Mouse (Mus musculus): ENCODE measurements around the gene Vmac. TPM values are rescaled to one million over a fixed set of nuclear protein-coding genes. Genes with fewer than 3 reads are reported as not detected.

Vmac gene
- 10 to 100 TPM in 1 of 2 experiments, 1 to 10 TPM in 1; 9.7 to 12.5 TPM for total RNA-seq (2021)
- long read RNA-seq, partial matches to known transcripts: 0 of 10 reads
- long read RNA-seq, other reads (novel, unspliced or antisense): 3 of 10 reads

- peak; percentile 93 to 94 for DNase-seq (ENCODE audit: low spot score in 2 of 2)
Observed at GRCm38 (mm10) chr17:56717363-56718058, at the start of gene Vmac, which contains the start of gene Ndufa11. TSS of gene Vmac (minus strand) at chr17:56718022. TSS of gene Ndufa11 (plus strand) at chr17:56717767.

GRCm38 (mm10) chr17:56766631-56767405 is 49.0 kb upstream of the Vmac start:
- no peak for DNase-seq (ENCODE audit: low spot score in 2 of 2)

- DNase-seq (ENCODE audit: low spot score in 2 of 2): no peak
Observed at GRCm38 (mm10) chr17:56765431-56765830, 47.6 kb upstream of the Vmac start.

GRCm38 (mm10) chr17:56764474-56765354 is 46.9 kb upstream of the Vmac start, which contains the start of gene Dus3l:
TSS of gene Dus3l (plus strand) at chr17:56764757.
- peak; percentile 90 for DNase-seq (ENCODE audit: low spot score in 2 of 2)

GRCm38 (mm10) chr17:56763741-56764250 is 46.0 kb upstream of the Vmac start:
- DNase-seq (ENCODE audit: low spot score in 2 of 2): no peak

GRCm38 (mm10) chr17:56762769-56763731 is 45.2 kb upstream of the Vmac start:
- peak; percentile 63 to 71 for DNase-seq (ENCODE audit: low spot score in 2 of 2)

GRCm38 (mm10) chr17:56761991-56762410 is 44.2 kb upstream of the Vmac start:
- DNase-seq (ENCODE audit: low spot score in 2 of 2): peak; percentile 81 to 91

GRCm38 (mm10) chr17:56761077-56761476 is 43.3 kb upstream of the Vmac start:
- DNase-seq (ENCODE audit: low spot score in 2 of 2): no peak

- DNase-seq (ENCODE audit: low spot score in 2 of 2): no peak
Observed at GRCm38 (mm10) chr17:56759261-56759660, 41.4 kb upstream of the Vmac start.

GRCm38 (mm10) chr17:56758132-56758531 is 40.3 kb upstream of the Vmac start:
- DNase-seq (ENCODE audit: low spot score in 2 of 2): peak; percentile 71 to 73

GRCm38 (mm10) chr17:56757416-56758123 is 39.7 kb upstream of the Vmac start, which contains the start of gene Nrtn:
TSS of gene Nrtn (minus strand) at chr17:56757530.
- peak; percentile 60 to 71 for DNase-seq (ENCODE audit: low spot score in 2 of 2)

- DNase-seq (ENCODE audit: low spot score in 2 of 2): no peak
Observed at GRCm38 (mm10) chr17:56756703-56757399, 39.0 kb upstream of the Vmac start.

- DNase-seq (ENCODE audit: low spot score in 2 of 2): no peak
Observed at GRCm38 (mm10) chr17:56754271-56755185, 36.7 kb upstream of the Vmac start.

- DNase-seq (ENCODE audit: low spot score in 2 of 2): no peak
Observed at GRCm38 (mm10) chr17:56753452-56753851, 35.6 kb upstream of the Vmac start.

- DNase-seq (ENCODE audit: low spot score in 2 of 2): peak in 1 of 2 experiments; percentile 44
Observed at GRCm38 (mm10) chr17:56751404-56752072, 33.7 kb upstream of the Vmac start.

GRCm38 (mm10) chr17:56744173-56744572 is 26.4 kb upstream of the Vmac start:
- no peak for DNase-seq (ENCODE audit: low spot score in 2 of 2)

- no peak for DNase-seq (ENCODE audit: low spot score in 2 of 2)
Observed at GRCm38 (mm10) chr17:56740788-56741160, 23.0 kb upstream of the Vmac start.

Measured in layer of hippocampus, postnatal 10 days (tissue).